Mouse (Mus musculus) lung, adult 2 months (tissue): ENCODE measurements around the gene Rims3.

Source experiments
- CTCF ChIP-seq: fragments of 200-500 bp; IDR thresholded peaks from 2 replicates; pipeline ENCODE4 v1.5.1; 2011; ENCODE audit warnings: mild to moderate bottlenecking, low read length, control low read depth; ENCODE audit not compliant: insufficient read depth
- POLR2A ChIP-seq: fragments of 200-500 bp; IDR thresholded peaks from 2 replicates; pipeline ENCODE4 v1.6.1; 2011; ENCODE audit warnings: low read depth, mild to moderate bottlenecking, control low read depth, low read length, borderline replicate concordance; ENCODE audit errors: extremely low read depth

GRCm38 (mm10) chr4:120844423-120845082 is 10.1 kb upstream of the Rims3 start:
- TF ChIP-seq CTCF: no peak
- no peak for TF ChIP-seq POLR2A
